Mouse (Mus musculus) hindbrain, embryonic 13.5 days (tissue): ENCODE measurements around the gene Cul4a. TPM values are rescaled to one million over a fixed set of nuclear protein-coding genes. Genes with fewer than 3 reads are reported as not detected.

ENCODE experiments used
- ATAC-seq: fragments of 200-750 bp; cut with Nextera tagmentation; 2 replicates; pipeline ENCODE4 v1.8.0; 2017; ENCODE audit warnings: moderate TSS enrichment; ENCODE audit not compliant: low FRiP score
- H3K27ac ChIP-seq: fragments of 300-500 bp; sonication (generic); 2 replicates; pipeline ENCODE4 v1.5.1; 2015; ENCODE audit warnings: inconsistent platforms, mild to moderate bottlenecking, moderate library complexity
- H3K27me3 ChIP-seq: fragments of 300-500 bp; sonication (generic); 2 replicates; pipeline ENCODE4 v1.6.1; 2015; ENCODE audit warnings: mild to moderate bottlenecking, inconsistent platforms
- H3K36me3 ChIP-seq: fragments of 300-500 bp; sonication (generic); 2 replicates; pipeline ENCODE4 v1.6.1; 2015; ENCODE audit warnings: mild to moderate bottlenecking, inconsistent platforms
- H3K4me1 ChIP-seq: fragments of 300-500 bp; sonication (generic); replicated peaks from 2 replicates; pipeline ENCODE4 v1.6.1; 2015; ENCODE audit warnings: inconsistent platforms
- H3K4me2 ChIP-seq: fragments of 300-500 bp; sonication (generic); 2 replicates; pipeline ENCODE4 v1.6.1; 2015; ENCODE audit warnings: inconsistent platforms, mild to moderate bottlenecking, moderate library complexity
- H3K4me3 ChIP-seq: fragments of 300-500 bp; sonication (generic); 2 replicates; pipeline ENCODE4 v1.5.1; 2015; ENCODE audit warnings: mild to moderate bottlenecking, inconsistent platforms
- H3K9ac ChIP-seq: fragments of 300-500 bp; sonication (generic); 2 replicates; pipeline ENCODE4 v1.6.1; 2015; ENCODE audit warnings: mild to moderate bottlenecking, inconsistent platforms
- H3K9me3 ChIP-seq: fragments of 300-500 bp; sonication (generic); 2 replicates; pipeline ENCODE4 v1.6.1; 2016; ENCODE audit warnings: inconsistent platforms
- WGBS: fragments of 180-500 bp; shearing (Covaris S2); methylation state at CpG from one replicate; pipeline ENCODE4 v1.1.7; 2015; 5-methylcytosine and 5-hydroxymethylcytosine counted together
- polyA plus RNA-seq: library from polyadenylated mRNA; unstranded; fragments of >200 nt; fragmentation: Nextera tagmentation; extraction: Ambion mirVana; gene quantifications from 2 replicates; pipeline ENCODE4 v1.2.1, GENCODE M21; 2015

The Cul4a gene
- polyA plus RNA-seq, 1 experiment from 2014 or later = 71.7 TPM

GRCm38 (mm10) chr8:13164361-13164760 lies 58.9 kb downstream of the Cul4a start:
- no peak overlapping the region for H3K27ac ChIP-seq
- ATAC-seq = no peak
- 88% methylated on average over 5 of the region's 5 CpGs for WGBS

GRCm38 (mm10) chr8:13170510-13170909 lies 65.1 kb downstream of the Cul4a start:
- Histone ChIP-seq H3K27me3 (no peaks in the 10 kb centered on the region), H3K27ac (no peak overlapping the region), H3K9ac (no peak overlapping the region), H3K4me3 (no peak overlapping the region), H3K4me1 (no peaks in the 10 kb centered on the region), H3K4me2 (no peak overlapping the region), H3K36me3 (peaks cover 88% of the 10 kb centered on the region), H3K9me3 (no peaks in the 10 kb centered on the region)
- no peak for ATAC-seq
- 88% methylated on average over 1 of the region's 1 CpGs for WGBS

More at GRCm38 (mm10) chr8:13164361-13164760, 58.9 kb downstream of the Cul4a start:
- peaks cover 31% of the 10 kb centered on the region for H3K4me1 ChIP-seq
- no peaks in the 10 kb centered on the region for H3K9me3 ChIP-seq
- H3K4me3 ChIP-seq = no peak overlapping the region
- no peaks in the 10 kb centered on the region for H3K27me3 ChIP-seq
- no peak overlapping the region for H3K9ac ChIP-seq
- H3K4me2 ChIP-seq = no peak overlapping the region
- H3K36me3 ChIP-seq = peaks cover 28% of the 10 kb centered on the region

- Histone ChIP-seq H3K9ac (no peak overlapping the region), H3K27ac (no peak overlapping the region), H3K9me3 (no peaks in the 10 kb centered on the region), H3K4me1 (no peaks in the 10 kb centered on the region), H3K27me3 (no peaks in the 10 kb centered on the region), H3K4me3 (no peak overlapping the region), H3K4me2 (no peak overlapping the region), H3K36me3 (peaks cover 95% of the 10 kb centered on the region)
- ATAC-seq = no peak
- WGBS = 90% methylated on average over 4 of the region's 4 CpGs
Measured at GRCm38 (mm10) chr8:13174305-13174704, 68.9 kb downstream of the Cul4a start.

GRCm38 (mm10) chr8:13174811-13175210 lies 69.4 kb downstream of the Cul4a start:
- WGBS = 92% methylated on average over 4 of the region's 4 CpGs
- Histone ChIP-seq H3K27me3 (no peaks in the 10 kb centered on the region), H3K4me2 (no peak overlapping the region), H3K4me1 (no peaks in the 10 kb centered on the region), H3K9me3 (no peaks in the 10 kb centered on the region), H3K36me3 (peaks cover 90% of the 10 kb centered on the region), H3K9ac (no peak overlapping the region), H3K27ac (no peak overlapping the region), H3K4me3 (no peak overlapping the region)
- no peak for ATAC-seq

GRCm38 (mm10) chr8:13175650-13176049 lies 70.2 kb downstream of the Cul4a start:
- Histone ChIP-seq H3K27me3 (no peaks in the 10 kb centered on the region), H3K4me2 (no peak overlapping the region), H3K9ac (no peak overlapping the region), H3K27ac (no peak overlapping the region), H3K4me3 (no peak overlapping the region), H3K36me3 (peaks cover 82% of the 10 kb centered on the region), H3K4me1 (no peaks in the 10 kb centered on the region), H3K9me3 (no peaks in the 10 kb centered on the region)
- WGBS = 88% methylated on average over 1 of the region's 1 CpGs
- ATAC-seq = no peak

GRCm38 (mm10) chr8:13177173-13177852 lies 71.9 kb downstream of the Cul4a start:
- WGBS = 93% methylated on average over 7 of the region's 7 CpGs
- no peak overlapping the region for H3K4me3 ChIP-seq
- H3K27ac ChIP-seq = no peak overlapping the region
- H3K9ac ChIP-seq = no peak overlapping the region
- ATAC-seq = no peak
- H3K27me3 ChIP-seq = no peaks in the 10 kb centered on the region
- no peaks in the 10 kb centered on the region for H3K9me3 ChIP-seq
- H3K4me2 ChIP-seq = no peak overlapping the region
- H3K4me1 ChIP-seq = no peaks in the 10 kb centered on the region
- H3K36me3 ChIP-seq = peaks cover 65% of the 10 kb centered on the region

GRCm38 (mm10) chr8:13178137-13178536 lies 72.7 kb downstream of the Cul4a start:
- Histone ChIP-seq H3K27ac (no peak overlapping the region), H3K9ac (no peak overlapping the region), H3K4me1 (no peaks in the 10 kb centered on the region), H3K27me3 (no peaks in the 10 kb centered on the region), H3K4me3 (no peak overlapping the region), H3K36me3 (peaks cover 57% of the 10 kb centered on the region), H3K9me3 (no peaks in the 10 kb centered on the region), H3K4me2 (no peak overlapping the region)
- WGBS = 98% methylated on average over 5 of the region's 5 CpGs
- ATAC-seq = no peak

DNA sequence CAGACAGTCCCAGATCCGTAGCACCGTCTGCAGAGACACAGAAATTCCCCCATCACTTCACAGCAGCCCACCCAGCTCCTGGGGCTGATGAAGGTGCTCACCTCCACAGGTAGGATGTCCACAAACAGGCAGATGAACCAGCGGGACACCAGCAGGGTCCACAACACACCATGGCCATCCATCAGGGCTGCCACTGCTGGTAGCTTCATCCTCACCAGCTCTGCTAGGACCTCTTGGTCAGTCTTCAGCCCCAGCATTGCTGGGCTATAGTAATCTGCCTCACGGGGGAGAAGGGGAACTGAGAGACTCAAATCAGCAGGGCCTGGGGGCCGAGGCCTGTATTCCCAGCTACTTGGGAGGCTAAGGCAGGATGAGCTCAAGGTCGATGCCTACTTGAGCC lies 74.1 kb downstream of the Cul4a start:
- H3K27ac ChIP-seq = no peak overlapping the region
- no peaks in the 10 kb centered on the region for H3K9me3 ChIP-seq
- no peak overlapping the region for H3K4me2 ChIP-seq
- no peaks in the 10 kb centered on the region for H3K27me3 ChIP-seq
- no peaks in the 10 kb centered on the region for H3K4me1 ChIP-seq
- no peak for ATAC-seq
- WGBS = 82% methylated on average over 6 of the region's 6 CpGs
- H3K9ac ChIP-seq = no peak overlapping the region; the same call in 1 of the 2 replicates
- no peak overlapping the region for H3K4me3 ChIP-seq
- H3K36me3 ChIP-seq = peaks cover 43% of the 10 kb centered on the region

- ATAC-seq = no peak
- Histone ChIP-seq H3K27ac (no peak overlapping the region), H3K4me2 (no peak overlapping the region), H3K4me3 (no peak overlapping the region), H3K27me3 (no peaks in the 10 kb centered on the region), H3K4me1 (no peaks in the 10 kb centered on the region), H3K36me3 (peaks cover 40% of the 10 kb centered on the region), H3K9me3 (no peaks in the 10 kb centered on the region), H3K9ac (no peak overlapping the region)
- 87% methylated on average over 7 of the region's 7 CpGs for WGBS
Measured at GRCm38 (mm10) chr8:13179948-13180347, 74.5 kb downstream of the Cul4a start.

DNA sequence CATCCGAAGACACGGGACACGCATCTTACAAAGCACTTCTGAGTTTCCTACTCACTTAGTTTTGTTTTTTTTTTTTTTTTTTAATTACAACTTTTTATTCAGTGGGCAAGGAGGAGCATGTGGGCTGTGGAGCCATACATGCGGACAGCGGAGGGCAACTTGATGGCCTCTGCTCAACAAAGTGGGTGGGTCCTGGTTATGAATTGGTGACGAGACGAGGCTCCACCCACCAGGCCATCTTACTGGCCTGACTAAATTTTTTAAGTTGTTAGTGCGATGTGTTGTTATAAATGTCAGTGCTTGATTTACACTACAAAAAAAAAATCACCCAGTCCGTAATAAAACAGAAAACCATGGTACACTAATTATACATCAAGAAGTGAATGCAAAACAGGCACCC lies 75.0 kb downstream of the Cul4a start:
- no peaks in the 10 kb centered on the region for H3K9me3 ChIP-seq
- no peaks in the 10 kb centered on the region for H3K4me1 ChIP-seq
- 89% methylated on average over 9 of the region's 9 CpGs for WGBS
- H3K4me2 ChIP-seq = no peak overlapping the region
- peaks cover 35% of the 10 kb centered on the region for H3K36me3 ChIP-seq
- H3K27me3 ChIP-seq = no peaks in the 10 kb centered on the region
- H3K27ac ChIP-seq = no peak overlapping the region
- no peak overlapping the region for H3K4me3 ChIP-seq
- no peak overlapping the region for H3K9ac ChIP-seq
- ATAC-seq = no peak

GRCm38 (mm10) chr8:13180911-13181690 lies 75.7 kb downstream of the Cul4a start:
- 85% methylated on average over 18 of the region's 18 CpGs for WGBS
- H3K27ac ChIP-seq = no peak overlapping the region
- H3K4me3 ChIP-seq = no peak overlapping the region
- no peak overlapping the region for H3K4me2 ChIP-seq
- no peak overlapping the region for H3K9ac ChIP-seq
- no peaks in the 10 kb centered on the region for H3K27me3 ChIP-seq
- no peaks in the 10 kb centered on the region for H3K9me3 ChIP-seq
- peaks cover 28% of the 10 kb centered on the region for H3K36me3 ChIP-seq
- no peak for ATAC-seq
- H3K4me1 ChIP-seq = no peaks in the 10 kb centered on the region

- Histone ChIP-seq H3K9me3 (no peaks in the 10 kb centered on the region), H3K4me3 (no peak overlapping the region), H3K4me1 (no peaks in the 10 kb centered on the region), H3K9ac (no peak overlapping the region), H3K27ac (no peak overlapping the region), H3K27me3 (no peaks in the 10 kb centered on the region), H3K36me3 (peaks cover 23% of the 10 kb centered on the region), H3K4me2 (no peak overlapping the region)
- no peak for ATAC-seq
- 51% methylated on average over 2 of the region's 2 CpGs for WGBS
Measured at GRCm38 (mm10) chr8:13181691-13181976, 76.2 kb downstream of the Cul4a start.

- H3K4me2 ChIP-seq = no peak overlapping the region
- ATAC-seq = no peak
- H3K27me3 ChIP-seq = no peaks in the 10 kb centered on the region
- no peak overlapping the region for H3K9ac ChIP-seq
- H3K4me3 ChIP-seq = no peak overlapping the region
- no peaks in the 10 kb centered on the region for H3K4me1 ChIP-seq
- no peak overlapping the region for H3K27ac ChIP-seq
- no peaks in the 10 kb centered on the region; the same call in 1 of the 2 replicates for H3K36me3 ChIP-seq
- 88% methylated on average over 8 of the region's 8 CpGs for WGBS
- no peaks in the 10 kb centered on the region for H3K9me3 ChIP-seq
Measured at GRCm38 (mm10) chr8:13186819-13187218, 81.4 kb downstream of the Cul4a start.
